Mouse (Mus musculus): ENCODE results near the gene Usp37.

DNA sequence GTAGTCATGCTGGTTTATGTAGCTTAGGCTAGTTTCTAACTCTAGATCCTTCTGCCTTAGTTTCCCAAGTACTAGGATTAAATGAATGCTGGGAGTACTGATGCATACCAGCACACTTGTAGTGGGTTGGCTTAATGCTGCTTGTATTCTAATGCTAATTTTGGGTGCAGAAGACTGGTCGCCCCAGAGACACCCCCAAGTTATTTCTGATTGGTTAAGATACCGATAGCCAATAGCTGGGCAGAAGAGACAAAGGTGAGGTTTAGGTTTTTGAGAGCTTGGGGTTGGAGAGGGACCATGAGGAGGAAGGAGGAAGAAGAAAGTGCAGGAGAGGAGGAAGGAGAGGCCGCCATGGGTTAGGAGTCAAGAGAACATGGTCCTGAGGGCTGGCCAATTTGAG, 38.5 kb upstream of the Usp37 start:
- TF ChIP-seq CTCF (IDR thresholded peaks at IDR 0.05; ENCODE audit: low read depth): no peak
- TF ChIP-seq EP300 (IDR thresholded peaks at IDR 0.05; ENCODE audit: low read depth): no peak

Data from liver, embryonic 14.5 days (tissue).